ENCODE assay signal across 9 mouse cellular contexts in genomic region chr10:94574451-94575333, GRCm38 (mm10).
A peak's percentile ranks its signal among the peaks of the same experiment; 100 is the strongest.
DNase-seq lines count a peak whose midpoint lies in the region; ATAC-seq and TF ChIP-seq lines count a peak whose summit lies in the region.
"Had no signal": no experiment of that assay in that cellular context is flagged by ENCODE, and none has a peak within 500 bp of the region (broad histone marks: within the 10 kb centered on the region; RNA-seq: fewer than 3 reads in every experiment).

No protein-coding gene starts in this region.

- H3K4me1 ChIP-seq in kidney, adult 2 months (ENCODE audit: control insufficient read depth, insufficient read depth, low read length), result peaks cover 4% of the 10 kb centered on the region; the same call in 1 of the 2 replicates
- peaks cover 4% of the 10 kb centered on the region; the same call in 1 of the 2 replicates for H3K4me1 ChIP-seq in kidney, embryonic 16.5 days (ENCODE audit: insufficient read depth, low read length)
- H3K4me1 ChIP-seq in embryonic facial prominence, embryonic 14.5 days (ENCODE audit: control insufficient read depth, insufficient read depth, low read length), result peaks cover 18% of the 10 kb centered on the region
- H3K4me1 ChIP-seq in intestine, embryonic 15.5 days (replicated peaks), result peaks cover 13% of the 10 kb centered on the region
- no peaks in the 10 kb centered on the region for H3K4me1 ChIP-seq in hindbrain, embryonic 11.5 days (replicated peaks; ENCODE audit: control insufficient read depth, insufficient read depth, low read length)

- no peak for ATAC-seq in kidney, embryonic 16.5 days (ENCODE audit: low FRiP score, low TSS enrichment)
- ATAC-seq in embryonic facial prominence, embryonic 14.5 days (ENCODE audit: low read depth), result peak; percentile 64; the same call in 1 of the 2 replicates
- ATAC-seq in intestine, embryonic 15.5 days, result peak; percentile 82
- no peak for ATAC-seq in hindbrain, embryonic 11.5 days (ENCODE audit: low FRiP score)

- no peak for TF ChIP-seq CTCF in kidney, adult 2 months (conservative IDR thresholded peaks at IDR 0.05; ENCODE audit: insufficient read depth, insufficient read length, low read depth, low read length)

- no peaks in the 10 kb centered on the region for H3K36me3 ChIP-seq in kidney, adult 2 months (ENCODE audit: control insufficient read depth, insufficient read depth, low read length)
- no peaks in the 10 kb centered on the region for H3K36me3 ChIP-seq in kidney, embryonic 16.5 days (ENCODE audit: insufficient read depth, low read length)
- H3K36me3 ChIP-seq in embryonic facial prominence, embryonic 14.5 days (ENCODE audit: control insufficient read depth, insufficient read depth, low read length), result no peaks in the 10 kb centered on the region
- 0 out of 2 replicates have a peak, but pooled peaks cover 3% of the 10 kb centered on the region for H3K36me3 ChIP-seq in intestine, embryonic 15.5 days
- no peaks in the 10 kb centered on the region for H3K36me3 ChIP-seq in hindbrain, embryonic 11.5 days (ENCODE audit: control insufficient read depth, insufficient read depth, low read length)

- no peak overlapping the region for H3K9ac ChIP-seq in kidney, embryonic 16.5 days (replicated peaks; ENCODE audit: low read length)
- H3K9ac ChIP-seq in embryonic facial prominence, embryonic 14.5 days (ENCODE audit: low read depth, low read length), result no peak overlapping the region
- no peak overlapping the region for H3K9ac ChIP-seq in intestine, embryonic 15.5 days
- no peak overlapping the region for H3K9ac ChIP-seq in hindbrain, embryonic 11.5 days (ENCODE audit: low read depth, low read length)
- H3K9ac ChIP-seq: hindbrain, embryonic 14.5 days had no signal

- no peak overlapping the region for H3K4me3 ChIP-seq in kidney, adult 2 months (ENCODE audit: insufficient read depth, low read depth, low read length)
- H3K4me3 ChIP-seq in kidney, embryonic 16.5 days (ENCODE audit: low read length), result no peak overlapping the region
- H3K4me3 ChIP-seq in embryonic facial prominence, embryonic 14.5 days (ENCODE audit: low read depth, low read length), result no peak overlapping the region
- H3K4me3 ChIP-seq in intestine, embryonic 15.5 days (replicated peaks), result no peak overlapping the region
- H3K4me3 ChIP-seq in hindbrain, embryonic 11.5 days (ENCODE audit: low read depth, low read length), result no peak overlapping the region

- peak; percentile 46 for DNase-seq in kidney, adult 2 months
- peak; percentile 58 for DNase-seq in embryonic facial prominence, embryonic 14.5 days (ENCODE audit: low spot score)
- peak; percentile 81 for DNase-seq in lung, postnatal 25 days (ENCODE audit: low spot score)
- DNase-seq in thymus, postnatal 0 days (ENCODE audit: low spot score), result no peak
- DNase-seq in embryo, embryonic 11 days, result no peak
- DNase-seq in hindbrain, embryonic 11.5 days (ENCODE audit: low spot score), result no peak

- H3K27me3 ChIP-seq in kidney, adult 2 months (replicated peaks; ENCODE audit: control insufficient read depth, insufficient read depth, low read length), result no peaks in the 10 kb centered on the region
- no peaks in the 10 kb centered on the region for H3K27me3 ChIP-seq in kidney, embryonic 16.5 days (ENCODE audit: insufficient read depth, low read length)
- H3K27me3 ChIP-seq in embryonic facial prominence, embryonic 14.5 days (replicated peaks; ENCODE audit: control insufficient read depth, insufficient read depth, low read length), result no peaks in the 10 kb centered on the region
- no peaks in the 10 kb centered on the region for H3K27me3 ChIP-seq in intestine, embryonic 15.5 days (replicated peaks)
- H3K27me3 ChIP-seq in hindbrain, embryonic 11.5 days (ENCODE audit: control insufficient read depth, insufficient read depth, low read length), result no peaks in the 10 kb centered on the region

- H3K27ac ChIP-seq in kidney, adult 2 months (ENCODE audit: insufficient read depth, low read depth, low read length), result no peak overlapping the region
- H3K27ac ChIP-seq in kidney, embryonic 16.5 days (ENCODE audit: low read length), result no peak overlapping the region
- no peak overlapping the region for H3K27ac ChIP-seq in embryonic facial prominence, embryonic 14.5 days (replicated peaks; ENCODE audit: low read depth, low read length)
- H3K27ac ChIP-seq in intestine, embryonic 15.5 days, result 0 out of 2 replicates have a peak overlapping the region, but pooled peaks have one; percentile 56
- H3K27ac ChIP-seq in hindbrain, embryonic 11.5 days (ENCODE audit: low read depth, low read length), result no peak overlapping the region
- H3K27ac ChIP-seq: hindbrain, embryonic 14.5 days had no signal

- WGBS in kidney, adult 2 months, result 74% methylated on average over 13 of the region's 13 CpGs
- WGBS in kidney, embryonic 16.5 days, result 85% methylated on average over 13 of the region's 13 CpGs
- WGBS in embryonic facial prominence, embryonic 14.5 days, result 75% methylated on average over 13 of the region's 13 CpGs
- 55% methylated on average over 13 of the region's 13 CpGs for WGBS in intestine, embryonic 15.5 days
- WGBS in hindbrain, embryonic 11.5 days, result 84% methylated on average over 13 of the region's 13 CpGs

- TF ChIP-seq POLR2A in kidney, adult 2 months (IDR thresholded peaks at IDR 0.05; ENCODE audit: low read depth, low read length), result no peak

- no peak overlapping the region for H3K4me2 ChIP-seq in kidney, embryonic 16.5 days (replicated peaks; ENCODE audit: low read depth, low read length)
- no peak overlapping the region for H3K4me2 ChIP-seq in embryonic facial prominence, embryonic 14.5 days (ENCODE audit: low read depth, low read length)
- H3K4me2 ChIP-seq in intestine, embryonic 15.5 days (replicated peaks), result peak overlapping the region; percentile 19
- H3K4me2 ChIP-seq in hindbrain, embryonic 11.5 days (replicated peaks; ENCODE audit: low read depth, low read length), result no peak overlapping the region
- H3K4me2 ChIP-seq: hindbrain, embryonic 14.5 days had no signal

- H3K9me3 ChIP-seq in kidney, embryonic 16.5 days (ENCODE audit: low read length), result no peaks in the 10 kb centered on the region
- H3K9me3 ChIP-seq in embryonic facial prominence, embryonic 14.5 days (ENCODE audit: control insufficient read depth, low read length), result no peaks in the 10 kb centered on the region
- no peaks in the 10 kb centered on the region for H3K9me3 ChIP-seq in intestine, embryonic 15.5 days
- no peaks in the 10 kb centered on the region for H3K9me3 ChIP-seq in hindbrain, embryonic 11.5 days (ENCODE audit: control insufficient read depth, low read length)

Comparison
In these comparisons a context has a peak if more than half of its experiments do, and no peak if none do; other contexts are left out.
1. DNase-seq: peak in kidney, adult 2 months (single experiment), embryonic facial prominence, embryonic 14.5 days (single experiment) and lung, postnatal 25 days (single experiment); none in thymus, postnatal 0 days (single experiment), embryo, embryonic 11 days (single experiment) and hindbrain, embryonic 11.5 days (single experiment).
2. ATAC-seq: peak in embryonic facial prominence, embryonic 14.5 days (single experiment) and intestine, embryonic 15.5 days (single experiment); none in kidney, embryonic 16.5 days (single experiment) and hindbrain, embryonic 11.5 days (single experiment).